Mouse (Mus musculus): Measurements from ENCODE around the gene Fblim1. TPM values are rescaled to one million over a fixed set of nuclear protein-coding genes. Genes with fewer than 3 reads are reported as not detected.

Fblim1 gene
- 9.3 TPM for polyA plus RNA-seq (2015; fragmentation: Illumina TruSeq; extraction: RNeasy Lipid Tissue Mini Kit (QIAGEN cat#74804); ENCODE audit: insufficient read depth, low replicate concordance)

GRCm38 (mm10) chr4:141605861-141606260 is at the start of gene Fblim1:
Gene Fblim1 (minus strand): TSS chr4:141606096.

GRCm38 (mm10) chr4:141623666-141624065 is 17.8 kb upstream of the Fblim1 start, which contains the start of gene Slc25a34:
Gene Slc25a34 (minus strand): TSS chr4:141623821.

GRCm38 (mm10) chr4:141618565-141619243 is 12.8 kb upstream of the Fblim1 start, which contains the start of gene Tmem82:
Gene Tmem82 (minus strand): TSS chr4:141618633.

GRCm38 (mm10) chr4:141538408-141539212 is 67.3 kb downstream of the Fblim1 start, which contains the start of gene Spen:
Gene Spen (minus strand): TSS chr4:141538597.

Other genes starting within 250 kb of the Fblim1 start
- not detected for gene Fam131c, start 237.9 kb downstream of the Fblim1 start, polyA plus RNA-seq (2015; fragmentation: Illumina TruSeq; extraction: RNeasy Lipid Tissue Mini Kit (QIAGEN cat#74804); ENCODE audit: insufficient read depth, low replicate concordance)
- gene Clcnka, start 207.4 kb downstream of the Fblim1 start, polyA plus RNA-seq (2015; fragmentation: Illumina TruSeq; extraction: RNeasy Lipid Tissue Mini Kit (QIAGEN cat#74804); ENCODE audit: insufficient read depth, low replicate concordance), result not detected
- gene Clcnkb, start 190.1 kb downstream of the Fblim1 start, polyA plus RNA-seq (2015; fragmentation: Illumina TruSeq; extraction: RNeasy Lipid Tissue Mini Kit (QIAGEN cat#74804); ENCODE audit: insufficient read depth, low replicate concordance), result not detected
- 0.52 TPM for gene Hspb7, start 185.3 kb downstream of the Fblim1 start, polyA plus RNA-seq (2015; fragmentation: Illumina TruSeq; extraction: RNeasy Lipid Tissue Mini Kit (QIAGEN cat#74804); ENCODE audit: insufficient read depth, low replicate concordance)
- not detected for gene Srarp, start 170.0 kb downstream of the Fblim1 start, polyA plus RNA-seq (2015; fragmentation: Illumina TruSeq; extraction: RNeasy Lipid Tissue Mini Kit (QIAGEN cat#74804); ENCODE audit: insufficient read depth, low replicate concordance)
- 6.5 TPM for gene Zbtb17, start 161.4 kb downstream of the Fblim1 start, polyA plus RNA-seq (2015; fragmentation: Illumina TruSeq; extraction: RNeasy Lipid Tissue Mini Kit (QIAGEN cat#74804); ENCODE audit: insufficient read depth, low replicate concordance)
- 10.1 TPM for gene Spen, start 67.5 kb downstream of the Fblim1 start, polyA plus RNA-seq (2015; fragmentation: Illumina TruSeq; extraction: RNeasy Lipid Tissue Mini Kit (QIAGEN cat#74804); ENCODE audit: insufficient read depth, low replicate concordance)
- 0.28 TPM for gene Tmem82, start 12.5 kb upstream of the Fblim1 start, polyA plus RNA-seq (2015; fragmentation: Illumina TruSeq; extraction: RNeasy Lipid Tissue Mini Kit (QIAGEN cat#74804); ENCODE audit: insufficient read depth, low replicate concordance)
- 0.11 TPM for gene Slc25a34, start 17.7 kb upstream of the Fblim1 start, polyA plus RNA-seq (2015; fragmentation: Illumina TruSeq; extraction: RNeasy Lipid Tissue Mini Kit (QIAGEN cat#74804); ENCODE audit: insufficient read depth, low replicate concordance)
- 18.0 TPM for gene Plekhm2, start 58.8 kb upstream of the Fblim1 start, polyA plus RNA-seq (2015; fragmentation: Illumina TruSeq; extraction: RNeasy Lipid Tissue Mini Kit (QIAGEN cat#74804); ENCODE audit: insufficient read depth, low replicate concordance)
- gene Rsc1a1, start 79.5 kb upstream of the Fblim1 start, polyA plus RNA-seq (2015; fragmentation: Illumina TruSeq; extraction: RNeasy Lipid Tissue Mini Kit (QIAGEN cat#74804); ENCODE audit: insufficient read depth, low replicate concordance), result 11.3 TPM
- 37.2 TPM for gene Ddi2, start 117.3 kb upstream of the Fblim1 start, polyA plus RNA-seq (2015; fragmentation: Illumina TruSeq; extraction: RNeasy Lipid Tissue Mini Kit (QIAGEN cat#74804); ENCODE audit: insufficient read depth, low replicate concordance)
- gene Agmat, start 140.6 kb upstream of the Fblim1 start, polyA plus RNA-seq (2015; fragmentation: Illumina TruSeq; extraction: RNeasy Lipid Tissue Mini Kit (QIAGEN cat#74804); ENCODE audit: insufficient read depth, low replicate concordance), result not detected
- 10.4 TPM for gene Dnajc16, start 184.8 kb upstream of the Fblim1 start, polyA plus RNA-seq (2015; fragmentation: Illumina TruSeq; extraction: RNeasy Lipid Tissue Mini Kit (QIAGEN cat#74804); ENCODE audit: insufficient read depth, low replicate concordance)
- gene Casp9, start 187.5 kb upstream of the Fblim1 start, polyA plus RNA-seq (2015; fragmentation: Illumina TruSeq; extraction: RNeasy Lipid Tissue Mini Kit (QIAGEN cat#74804); ENCODE audit: insufficient read depth, low replicate concordance), result 27.7 TPM
- 7.5 TPM for gene Cela2a, start 220.1 kb upstream of the Fblim1 start, polyA plus RNA-seq (2015; fragmentation: Illumina TruSeq; extraction: RNeasy Lipid Tissue Mini Kit (QIAGEN cat#74804); ENCODE audit: insufficient read depth, low replicate concordance)
- not detected for gene Ctrc, start 240.3 kb upstream of the Fblim1 start, polyA plus RNA-seq (2015; fragmentation: Illumina TruSeq; extraction: RNeasy Lipid Tissue Mini Kit (QIAGEN cat#74804); ENCODE audit: insufficient read depth, low replicate concordance)

All from spleen, adult 10 weeks (tissue).